10 mouse cellular contexts compared by ENCODE assay signal in genomic region chr11:35151539-35151951, GRCm38 (mm10). TPM values are rescaled to one million over a fixed set of nuclear protein-coding genes. Genes with fewer than 3 reads are reported as not detected.
DNase-seq lines count a peak whose midpoint lies in the region; ATAC-seq and TF ChIP-seq lines count a peak whose summit lies in the region.
"Had no signal": no experiment of that assay in that cellular context is flagged by ENCODE, and none has a peak within 500 bp of the region (broad histone marks: within the 10 kb centered on the region; RNA-seq: fewer than 3 reads in every experiment).

No protein-coding gene starts in this region.

- H3K4me1 ChIP-seq in forebrain, embryonic 14.5 days (ENCODE audit: control insufficient read depth, insufficient read depth, low read length): peaks cover 6% of the 10 kb centered on the region; the same call in 1 of the 2 replicates
- H3K4me1 ChIP-seq in neural tube, embryonic 12.5 days: peaks cover 12% of the 10 kb centered on the region
- peaks cover 15% of the 10 kb centered on the region; the same call in 1 of the 2 replicates for H3K4me1 ChIP-seq in cerebellum, adult 2 months (ENCODE audit: control insufficient read depth, insufficient read depth, low read length)

- no peak for TF ChIP-seq CTCF in cerebellum, adult 2 months (IDR thresholded peaks at IDR 0.05; ENCODE audit: borderline replicate concordance, insufficient read depth, low read depth, low read length)

- H3K9ac ChIP-seq in forebrain, embryonic 14.5 days (ENCODE audit: low read length): no peak overlapping the region
- no peak overlapping the region for H3K9ac ChIP-seq in neural tube, embryonic 12.5 days

- H3K27me3 ChIP-seq in forebrain, embryonic 14.5 days (replicated peaks; ENCODE audit: control insufficient read depth, insufficient read depth, low read length): no peaks in the 10 kb centered on the region; the same call in 1 of the 2 replicates
- peaks cover 27% of the 10 kb centered on the region for H3K27me3 ChIP-seq in neural tube, embryonic 12.5 days (replicated peaks)
- H3K27me3 ChIP-seq in cerebellum, adult 2 months (ENCODE audit: control insufficient read depth, insufficient read depth, low read length): no peaks in the 10 kb centered on the region
- H3K27me3 ChIP-seq: Patski had no signal

- H3K36me3 ChIP-seq in forebrain, embryonic 14.5 days (ENCODE audit: control insufficient read depth, insufficient read depth, low read length): no peaks in the 10 kb centered on the region
- no peaks in the 10 kb centered on the region for H3K36me3 ChIP-seq in neural tube, embryonic 12.5 days

- no peak overlapping the region for H3K4me3 ChIP-seq in forebrain, embryonic 14.5 days (ENCODE audit: low read depth, low read length)
- H3K4me3 ChIP-seq in neural tube, embryonic 12.5 days: no peak overlapping the region
- no peak overlapping the region for H3K4me3 ChIP-seq in cerebellum, adult 2 months (replicated peaks; ENCODE audit: insufficient read depth, low read depth, low read length)

- no peaks in the 10 kb centered on the region for H3K9me3 ChIP-seq in forebrain, embryonic 14.5 days (replicated peaks; ENCODE audit: control insufficient read depth, low read length)
- H3K9me3 ChIP-seq in neural tube, embryonic 12.5 days: no peaks in the 10 kb centered on the region

- H3K4me2 ChIP-seq in forebrain, embryonic 14.5 days (ENCODE audit: low read length): peak overlapping the region; percentile 9; the same call in 1 of the 2 replicates
- peak overlapping the region; percentile 40 for H3K4me2 ChIP-seq in neural tube, embryonic 12.5 days (replicated peaks)

- peak; percentile 77 for DNase-seq in embryo, embryonic 10.5 days (ENCODE audit: low spot score)
- peak; percentile 69 for DNase-seq in forebrain, embryonic 14.5 days (ENCODE audit: low spot score)
- DNase-seq in kidney, postnatal 10 days: peak; percentile 44
- no peak for DNase-seq in frontal cortex, postnatal 36 days (ENCODE audit: low spot score in 2 of 2)
- no peak for DNase-seq in cerebellum, adult 2 months
- DNase-seq in left cerebral cortex, adult 18-20 months (ENCODE audit: low spot score in 2 of 2): no peak
- DNase-seq in layer of hippocampus, adult 9-10 months (ENCODE audit: low spot score): no peak
- DNase-seq: cerebellum, adult 9-10 months had no signal

- H3K27ac ChIP-seq in forebrain, embryonic 14.5 days (ENCODE audit: low read depth, low read length): no peak overlapping the region
- no peak overlapping the region for H3K27ac ChIP-seq in neural tube, embryonic 12.5 days
- no peak overlapping the region for H3K27ac ChIP-seq in cerebellum, adult 2 months (ENCODE audit: insufficient read depth, low read length)

- peak; percentile 93 for ATAC-seq in forebrain, embryonic 14.5 days
- ATAC-seq in neural tube, embryonic 12.5 days (ENCODE audit: low FRiP score, low read depth): peak; percentile 96
- ATAC-seq: Patski had no signal

- 3% methylated on average over 13 of the region's 13 CpGs for WGBS in forebrain, embryonic 14.5 days
- WGBS in neural tube, embryonic 12.5 days: 6% methylated on average over 13 of the region's 13 CpGs
- WGBS in cerebellum, adult 2 months: 41% methylated on average over 13 of the region's 13 CpGs

- no peak for TF ChIP-seq POLR2A in cerebellum, adult 2 months (IDR thresholded peaks at IDR 0.05; ENCODE audit: borderline replicate concordance, insufficient read depth, low read length)

RNA-seq across cellular contexts. Expression of gene Slit3, which starts 30.5 kb away (rescaled TPM):
- 2.3 and 2.4 TPM in 2 replicates for polyA plus RNA-seq in forebrain, embryonic 14.5 days (2014; fragmentation: Nextera tagmentation; extraction: Ambion mirVana)
- polyA plus RNA-seq in neural tube, embryonic 12.5 days (2016; fragmentation: Nextera tagmentation; extraction: Ambion mirVana): 65.0 and 74.7 TPM in 2 replicates
- polyA plus RNA-seq in cerebellum, adult 2 months (2012; rRNA removed): 10.0 and 12.7 TPM in 2 replicates
- 10 to 100 TPM; 45.7 to 50.4 TPM for total RNA-seq in left cerebral cortex, adult 18-20 months (2021)

Comparison
In these comparisons a context has a peak if more than half of its experiments do, and no peak if none do; other contexts are left out.
1. DNase-seq: peak in embryo, embryonic 10.5 days (single experiment), forebrain, embryonic 14.5 days (single experiment) and kidney, postnatal 10 days (single experiment); none in frontal cortex, postnatal 36 days (0 of 2), cerebellum, adult 2 months (0 of 2), left cerebral cortex, adult 18-20 months (0 of 2) and layer of hippocampus, adult 9-10 months (single experiment).